Mouse (Mus musculus) lung, embryonic 16.5 days (tissue): Measurements from ENCODE around the gene Rab3d. TPM values are rescaled to one million over a fixed set of nuclear protein-coding genes. Genes with fewer than 3 reads are reported as not detected.

ENCODE experiments used
- ATAC-seq: fragments of 200-750 bp; cut with Nextera tagmentation; 2 replicates; pipeline ENCODE4 v1.8.0; 2017; ENCODE audit warnings: low read depth, mild to moderate bottlenecking, moderate library complexity
- H3K27ac ChIP-seq: fragments of 300-500 bp; sonication (generic); 2 replicates; pipeline ENCODE4 v1.5.1; 2014; ENCODE audit warnings: mild to moderate bottlenecking, control low read depth, low read length
- H3K27me3 ChIP-seq: fragments of 300-500 bp; sonication (generic); 2 replicates; pipeline ENCODE4 v1.6.1; 2014; ENCODE audit warnings: low read depth, low read length, mixed read lengths; ENCODE audit not compliant: control insufficient read depth, insufficient read depth
- H3K36me3 ChIP-seq: fragments of 300-500 bp; sonication (generic); 2 replicates; pipeline ENCODE4 v1.6.1; 2014; ENCODE audit warnings: low read length; ENCODE audit not compliant: control insufficient read depth, insufficient read depth
- H3K4me1 ChIP-seq: fragments of 300-500 bp; sonication (generic); replicated peaks from 2 replicates; pipeline ENCODE4 v1.6.1; 2014; ENCODE audit warnings: low read length, mixed read lengths; ENCODE audit not compliant: control insufficient read depth, insufficient read depth
- H3K4me2 ChIP-seq: fragments of 300-500 bp; sonication (generic); 2 replicates; pipeline ENCODE4 v1.6.1; 2014; ENCODE audit warnings: low read depth, low read length, control low read depth
- H3K4me3 ChIP-seq: fragments of 300-500 bp; sonication (generic); 2 replicates; pipeline ENCODE4 v1.5.1; 2014; ENCODE audit warnings: mild to moderate bottlenecking, low read length, control low read depth
- H3K9ac ChIP-seq: fragments of 300-500 bp; sonication (generic); 2 replicates; pipeline ENCODE4 v1.6.1; 2014; ENCODE audit warnings: low read length, control low read depth
- H3K9me3 ChIP-seq: fragments of 300-500 bp; sonication (generic); 2 replicates; pipeline ENCODE4 v1.6.1; 2016; ENCODE audit warnings: low read length; ENCODE audit not compliant: control insufficient read depth
- WGBS: fragments of 180-500 bp; shearing (Covaris S2); extraction: QIAGEN DNeasy Blood & Tissue Kit; methylation state at CpG from one replicate; pipeline ENCODE4 v1.1.7; 2014; 5-methylcytosine and 5-hydroxymethylcytosine counted together
- polyA plus RNA-seq: library from polyadenylated mRNA; unstranded; fragments of >200 nt; fragmentation: Nextera tagmentation; extraction: Ambion mirVana; gene quantifications from 2 replicates; pipeline ENCODE4 v1.2.1, GENCODE M21; 2015

The Rab3d gene
- polyA plus RNA-seq, 1 experiment from 2014 or later: 20.9 TPM

- no peaks in the 10 kb centered on the region; the same call in 1 of the 2 replicates for H3K27me3 ChIP-seq
- peak; percentile 99 for ATAC-seq
These were observed 37.7 kb upstream of the Rab3d start, which contains the start of gene Swsap1 for GRCm38 (mm10) chr9:21955570-21956281. TSS of gene Swsap1 (plus strand) at chr9:21955755.

GRCm38 (mm10) chr9:21955225-21955569 lies 37.2 kb upstream of the Rab3d start:
- H3K4me2 ChIP-seq: peak overlapping the region; percentile 77
- no peaks in the 10 kb centered on the region for H3K9me3 ChIP-seq
- H3K36me3 ChIP-seq: no peaks in the 10 kb centered on the region
- H3K27me3 ChIP-seq: no peaks in the 10 kb centered on the region; the same call in 1 of the 2 replicates
- peaks cover 8% of the 10 kb centered on the region for H3K4me1 ChIP-seq
- peak overlapping the region; percentile 78 for H3K4me3 ChIP-seq
- peak; percentile 60 for ATAC-seq
- H3K9ac ChIP-seq: peak overlapping the region; percentile 64
- H3K27ac ChIP-seq: peak overlapping the region; percentile 95
- WGBS: 2% methylated on average over 18 of the region's 18 CpGs

More at GRCm38 (mm10) chr9:21955570-21956281, 37.7 kb upstream of the Rab3d start, which contains the start of gene Swsap1:
- Histone ChIP-seq H3K27ac (peak within 1 kb of the TSS; percentile 95), H3K4me1 (peaks cover 13% of the 10 kb centered on the region), H3K4me2 (peak within 1 kb of the TSS; percentile 77), H3K36me3 (no peaks in the 10 kb centered on the region), H3K9ac (peak within 1 kb of the TSS; percentile 93), H3K4me3 (peak within 1 kb of the TSS; percentile 78), H3K9me3 (no peaks in the 10 kb centered on the region)
- WGBS: under 1% methylated on average over 54 of the region's 54 CpGs

- 73% methylated on average over 3 of the region's 3 CpGs for WGBS
- Histone ChIP-seq H3K4me3 (no peak overlapping the region), H3K4me1 (peaks cover 7% of the 10 kb centered on the region), H3K36me3 (no peaks in the 10 kb centered on the region), H3K4me2 (peak overlapping the region; percentile 77; the same call in 1 of the 2 replicates), H3K9me3 (no peaks in the 10 kb centered on the region), H3K9ac (no peak overlapping the region), H3K27me3 (no peaks in the 10 kb centered on the region), H3K27ac (no peak overlapping the region)
- no peak for ATAC-seq
These were observed 36.6 kb upstream of the Rab3d start for GRCm38 (mm10) chr9:21954635-21955034.

- no peak overlapping the region for H3K4me3 ChIP-seq
- peaks cover 7% of the 10 kb centered on the region for H3K4me1 ChIP-seq
- ATAC-seq: no peak
- no peaks in the 10 kb centered on the region for H3K27me3 ChIP-seq
- no peaks in the 10 kb centered on the region for H3K9me3 ChIP-seq
- no peaks in the 10 kb centered on the region for H3K36me3 ChIP-seq
- H3K9ac ChIP-seq: no peak overlapping the region
- no peak overlapping the region for H3K27ac ChIP-seq
- WGBS: 6% methylated on average over 3 of the region's 3 CpGs
- no peak overlapping the region for H3K4me2 ChIP-seq
These were observed 35.6 kb upstream of the Rab3d start for GRCm38 (mm10) chr9:21953600-21953999.

GRCm38 (mm10) chr9:21951977-21952376 lies 34.0 kb upstream of the Rab3d start:
- Histone ChIP-seq H3K4me3 (no peak overlapping the region), H3K9me3 (no peaks in the 10 kb centered on the region), H3K9ac (no peak overlapping the region), H3K4me2 (no peak overlapping the region), H3K36me3 (no peaks in the 10 kb centered on the region), H3K4me1 (peaks cover 7% of the 10 kb centered on the region), H3K27ac (no peak overlapping the region), H3K27me3 (peaks cover 6% of the 10 kb centered on the region; the same call in 1 of the 2 replicates)
- no peak for ATAC-seq
- 72% methylated on average over 3 of the region's 3 CpGs for WGBS

GRCm38 (mm10) chr9:21950322-21950721 lies 32.3 kb upstream of the Rab3d start:
- Histone ChIP-seq H3K9ac (no peak overlapping the region), H3K27ac (no peak overlapping the region), H3K4me2 (no peak overlapping the region), H3K27me3 (peaks cover 6% of the 10 kb centered on the region; the same call in 1 of the 2 replicates), H3K36me3 (no peaks in the 10 kb centered on the region), H3K4me1 (0 out of 2 replicates have a peak, but pooled peaks cover 2% of the 10 kb centered on the region), H3K9me3 (no peaks in the 10 kb centered on the region), H3K4me3 (no peak overlapping the region)
- WGBS: 14% methylated on average over 11 of the region's 11 CpGs
- no peak for ATAC-seq

GRCm38 (mm10) chr9:21948790-21949189 lies 30.8 kb upstream of the Rab3d start:
- Histone ChIP-seq H3K9ac (no peak overlapping the region), H3K36me3 (no peaks in the 10 kb centered on the region), H3K9me3 (no peaks in the 10 kb centered on the region), H3K4me1 (no peaks in the 10 kb centered on the region), H3K27ac (no peak overlapping the region), H3K27me3 (peaks cover 6% of the 10 kb centered on the region; the same call in 1 of the 2 replicates), H3K4me3 (no peak overlapping the region), H3K4me2 (no peak overlapping the region)
- 71% methylated on average over 6 of the region's 6 CpGs for WGBS
- ATAC-seq: no peak

GRCm38 (mm10) chr9:21948146-21948545 lies 30.2 kb upstream of the Rab3d start:
- 56% methylated on average over 8 of the region's 8 CpGs for WGBS
- H3K9me3 ChIP-seq: no peaks in the 10 kb centered on the region
- H3K4me1 ChIP-seq: no peaks in the 10 kb centered on the region
- no peak overlapping the region for H3K4me2 ChIP-seq
- peaks cover 6% of the 10 kb centered on the region; the same call in 1 of the 2 replicates for H3K27me3 ChIP-seq
- H3K9ac ChIP-seq: no peak overlapping the region
- no peaks in the 10 kb centered on the region for H3K36me3 ChIP-seq
- no peak overlapping the region for H3K27ac ChIP-seq
- H3K4me3 ChIP-seq: no peak overlapping the region
- no peak for ATAC-seq

GRCm38 (mm10) chr9:21947540-21948130 lies 29.6 kb upstream of the Rab3d start:
- Histone ChIP-seq H3K9me3 (no peaks in the 10 kb centered on the region), H3K27ac (no peak overlapping the region), H3K9ac (no peak overlapping the region), H3K4me1 (no peaks in the 10 kb centered on the region), H3K4me2 (no peak overlapping the region), H3K27me3 (peaks cover 6% of the 10 kb centered on the region; the same call in 1 of the 2 replicates), H3K4me3 (no peak overlapping the region), H3K36me3 (no peaks in the 10 kb centered on the region)
- 0 out of 2 replicates have a peak, but pooled peaks have one; percentile 8 for ATAC-seq
- 6% methylated on average over 28 of the region's 28 CpGs for WGBS
